Mouse (Mus musculus) liver, adult 2 months (tissue): ENCODE measurements around the gene Psmb1. TPM values are rescaled to one million over a fixed set of nuclear protein-coding genes. Genes with fewer than 3 reads are reported as not detected.
"Not testable (repeated sequence)": the region's sequence is repeated elsewhere in the genome, so short reads cannot be mapped to it uniquely, and the experiment has no call there.

ENCODE experiments used
- DNase-seq: peaks from one replicate; pipeline ENCODE4 v3.0.0-alpha.2; 2011; ENCODE audit warnings: low read depth, low spot score; ENCODE audit errors: extremely low read depth
- H3K27ac ChIP-seq: fragments of 200-500 bp; replicated peaks from 2 replicates; pipeline ENCODE4 v1.5.1; 2012; ENCODE audit warnings: low read depth, mild to moderate bottlenecking, control low read depth, inconsistent platforms, low read length; ENCODE audit not compliant: insufficient read depth
- H3K27me3 ChIP-seq: fragments of 200-500 bp; 2 replicates; pipeline ENCODE4 v1.6.1; 2012; ENCODE audit warnings: mild to moderate bottlenecking, moderate library complexity, low read length, inconsistent platforms; ENCODE audit not compliant: control insufficient read depth, insufficient read depth
- H3K36me3 ChIP-seq: fragments of 200-500 bp; 2 replicates; pipeline ENCODE4 v1.6.1; 2012; ENCODE audit warnings: low read length, inconsistent platforms; ENCODE audit not compliant: control insufficient read depth, insufficient read depth
- H3K4me1 ChIP-seq: fragments of 200-500 bp; 2 replicates; pipeline ENCODE4 v1.6.1; 2011; ENCODE audit warnings: low read length; ENCODE audit not compliant: control insufficient read depth, insufficient read depth
- H3K4me3 ChIP-seq: fragments of 200-500 bp; 2 replicates; pipeline ENCODE4 v1.5.1; 2011; ENCODE audit warnings: low read depth, mild to moderate bottlenecking, control low read depth, low read length, moderate library complexity; ENCODE audit not compliant: insufficient read depth
- H3K79me2 ChIP-seq: fragments of 200-500 bp; 2 replicates; pipeline ENCODE4 v1.6.1; 2012; ENCODE audit warnings: inconsistent platforms, mild to moderate bottlenecking, low read length, moderate library complexity; ENCODE audit not compliant: control insufficient read depth, insufficient read depth
- H3K9ac ChIP-seq: fragments of 200-500 bp; 2 replicates; pipeline ENCODE4 v1.6.1; 2012; ENCODE audit warnings: low read depth, mild to moderate bottlenecking, control low read depth, inconsistent platforms, low read length
- CTCF ChIP-seq: fragments of 200-500 bp; IDR thresholded peaks from 2 replicates; pipeline ENCODE4 v1.5.1; 2011; ENCODE audit warnings: low read depth, low read length, control low read depth
- POLR2A ChIP-seq: fragments of 200-500 bp; IDR thresholded peaks from 2 replicates; pipeline ENCODE4 v1.6.1; 2011; ENCODE audit warnings: low read length, control low read depth; ENCODE audit not compliant: insufficient read depth; ENCODE audit errors: extremely low read depth
- WGBS: fragments of 180-500 bp; shearing (Covaris S2); methylation state at CpG from one replicate; pipeline ENCODE4 v1.1.7; 2018; 5-methylcytosine and 5-hydroxymethylcytosine counted together
- polyA plus RNA-seq: library from polyadenylated mRNA; depleted of rRNA; stranded (reverse); fragments of >200 nt; gene quantifications from 2 replicates; pipeline ENCODE4 v1.2.3, GENCODE M21; 2012; rRNA removed
- total RNA-seq: library from RNA; depleted of rRNA; stranded (reverse); fragments of >200 nt; gene quantifications from 2 replicates; pipeline ENCODE4 v1.2.3, GENCODE M21; 2014; rRNA removed

Gene Psmb1
- total RNA-seq (212 and 260 TPM in 2 replicates), polyA plus RNA-seq (71.2 and 87.0 TPM in 2 replicates)

GRCm38 (mm10) chr17:15499656-15500394 is at the start of gene Psmb1, which contains the start of gene Tbp:
Psmb1 (minus strand) TSS chr17:15499751.
Tbp (plus strand) TSS chr17:15499888.
- H3K36me3 ChIP-seq: peaks cover 11% of the 10 kb centered on the region
- peak within 1 kb of the TSS; percentile 65 for H3K27ac ChIP-seq
- under 1% methylated on average over 63 of the region's 63 CpGs for WGBS
- peaks cover 3% of the 10 kb centered on the region; the same call in 1 of the 2 replicates for H3K4me1 ChIP-seq
- peaks cover 13% of the 10 kb centered on the region; the same call in 1 of the 2 replicates for H3K79me2 ChIP-seq
- H3K9ac ChIP-seq: peak within 1 kb of the TSS; percentile 82
- TF ChIP-seq POLR2A: peak; percentile 53; the same call in 1 of the 2 replicates
- TF ChIP-seq CTCF: no peak
- peak; percentile 97 for DNase-seq
- no peaks in the 10 kb centered on the region for H3K27me3 ChIP-seq
- H3K4me3 ChIP-seq: peak within 1 kb of the TSS; percentile 78

- no peak for DNase-seq
- no peak overlapping the region for H3K4me3 ChIP-seq
- peaks cover 11% of the 10 kb centered on the region for H3K36me3 ChIP-seq
- 85% methylated on average over 4 of the region's 4 CpGs for WGBS
- no peaks in the 10 kb centered on the region; the same call in 1 of the 2 replicates for H3K27me3 ChIP-seq
- H3K4me1 ChIP-seq: no peaks in the 10 kb centered on the region
- H3K9ac ChIP-seq: no peak overlapping the region
- H3K27ac ChIP-seq: no peak overlapping the region
- H3K79me2 ChIP-seq: no peaks in the 10 kb centered on the region
- TF ChIP-seq POLR2A: no peak
- TF ChIP-seq CTCF: no peak
These were observed 46.9 kb upstream of the Psmb1 start for GRCm38 (mm10) chr17:15546440-15546839.

- not testable (repeated sequence) for H3K4me1 ChIP-seq, H3K36me3 ChIP-seq, H3K4me3 ChIP-seq, H3K27ac ChIP-seq, H3K79me2 ChIP-seq, DNase-seq, H3K27me3 ChIP-seq, H3K9ac ChIP-seq
- WGBS: 64% methylated on average over 4 of the region's 4 CpGs
These were observed 44.3 kb upstream of the Psmb1 start for GRCm38 (mm10) chr17:15543868-15544267.

GRCm38 (mm10) chr17:15540309-15540708 is 40.8 kb upstream of the Psmb1 start:
- 85% methylated on average over 4 of the region's 4 CpGs for WGBS
- H3K4me1 ChIP-seq: no peaks in the 10 kb centered on the region

GRCm38 (mm10) chr17:15536457-15536904 is 36.9 kb upstream of the Psmb1 start:
- no peaks in the 10 kb centered on the region for H3K36me3 ChIP-seq
- TF ChIP-seq POLR2A (no peak), CTCF (no peak)
- no peaks in the 10 kb centered on the region; the same call in 1 of the 2 replicates for H3K4me1 ChIP-seq
- no peak for DNase-seq
- peak overlapping the region; percentile 18; the same call in 1 of the 2 replicates for H3K4me3 ChIP-seq
- H3K27me3 ChIP-seq: peaks cover 3% of the 10 kb centered on the region
- H3K9ac ChIP-seq: no peak overlapping the region
- no peak overlapping the region for H3K27ac ChIP-seq
- whole genome bisulfite sequencing: 4% methylated on average over 33 of the region's 33 CpGs
- no peaks in the 10 kb centered on the region for H3K79me2 ChIP-seq

More at GRCm38 (mm10) chr17:15540309-15540708, 40.8 kb upstream of the Psmb1 start:
- Histone ChIP-seq H3K27ac (no peak overlapping the region), H3K27me3 (peaks cover 3% of the 10 kb centered on the region), H3K36me3 (peaks cover 3% of the 10 kb centered on the region), H3K9ac (no peak overlapping the region), H3K79me2 (no peaks in the 10 kb centered on the region), H3K4me3 (no peak overlapping the region)
- no peak for DNase-seq
- TF ChIP-seq CTCF (no peak), POLR2A (no peak)

GRCm38 (mm10) chr17:15535943-15536342 is 36.4 kb upstream of the Psmb1 start:
- no peak for DNase-seq
- WGBS: 21% methylated on average over 8 of the region's 8 CpGs
- Histone ChIP-seq H3K79me2 (no peaks in the 10 kb centered on the region), H3K9ac (no peak overlapping the region), H3K4me1 (no peaks in the 10 kb centered on the region; the same call in 1 of the 2 replicates), H3K27ac (no peak overlapping the region), H3K27me3 (peaks cover 3% of the 10 kb centered on the region), H3K4me3 (no peak overlapping the region), H3K36me3 (no peaks in the 10 kb centered on the region)
- no peak for TF ChIP-seq CTCF
- TF ChIP-seq POLR2A: no peak
